Mouse (Mus musculus) heart, adult 2 months (tissue): ENCODE results near the gene Mindy1. TPM values are rescaled to one million over a fixed set of nuclear protein-coding genes. Genes with fewer than 3 reads are reported as not detected.

Experiments used
- DNase-seq, 2 experiments: peaks; one replicate each; pipeline ENCODE4 v3.0.0; 2021
- H3K27ac ChIP-seq: fragments of 200-600 bp; 2 replicates; pipeline ENCODE4 v1.8.1; 2022
- H3K27me3 ChIP-seq: fragments of 200-500 bp; 2 replicates; pipeline ENCODE4 v1.6.1; 2012; ENCODE audit warnings: mild to moderate bottlenecking, low read length, inconsistent platforms, mixed read lengths; ENCODE audit not compliant: control insufficient read depth, insufficient read depth
- H3K36me3 ChIP-seq: fragments of 200-500 bp; 2 replicates; pipeline ENCODE4 v1.6.1; 2012; ENCODE audit warnings: low read length, inconsistent platforms; ENCODE audit not compliant: control insufficient read depth, insufficient read depth
- H3K4me1 ChIP-seq: fragments of 200-500 bp; 2 replicates; pipeline ENCODE4 v1.6.1; 2011; ENCODE audit warnings: low read length; ENCODE audit not compliant: control insufficient read depth, insufficient read depth
- H3K4me3 ChIP-seq: fragments of 200-600 bp; 2 replicates; pipeline ENCODE4 v1.8.1; 2022
- H3K79me2 ChIP-seq: fragments of 200-500 bp; replicated peaks from 2 replicates; pipeline ENCODE4 v1.6.1; 2012; ENCODE audit warnings: mild to moderate bottlenecking, inconsistent platforms, low read length, moderate library complexity, mixed read lengths; ENCODE audit not compliant: control insufficient read depth, insufficient read depth
- H3K9ac ChIP-seq: fragments of 200-500 bp; 2 replicates; pipeline ENCODE4 v1.6.1; 2012; ENCODE audit warnings: low read depth, mild to moderate bottlenecking, control low read depth, inconsistent platforms, low read length, mixed read lengths
- CTCF ChIP-seq: fragments of 200-600 bp; IDR thresholded peaks from 2 replicates; pipeline ENCODE4 v1.8.1; 2022; ENCODE audit warnings: antibody characterized with exemption, mild to moderate bottlenecking, moderate library complexity
- EP300 ChIP-seq: fragments of 200-500 bp; IDR thresholded peaks from 2 replicates; pipeline ENCODE4 v1.6.1; 2011; ENCODE audit warnings: low read depth, low read length, control low read depth; ENCODE audit not compliant: insufficient read depth
- POLR2A ChIP-seq: fragments of 200-500 bp; IDR thresholded peaks from 2 replicates; pipeline ENCODE4 v1.6.1; 2011; ENCODE audit warnings: mild to moderate bottlenecking, low read depth, low read length, control low read depth; ENCODE audit not compliant: insufficient read depth
- WGBS: fragments of 180-500 bp; shearing (Covaris S2); methylation state at CpG from one replicate; pipeline ENCODE4 v1.1.7; 2018; 5-methylcytosine and 5-hydroxymethylcytosine counted together
- intact Hi-C: fragments of 180-260 bp; cut with DNase I; formaldehyde crosslinking; loops from one replicate; pipeline ENCODE4 v1.15.1; 2025
- polyA plus RNA-seq: library from polyadenylated mRNA; depleted of rRNA; stranded (reverse); fragments of >200 nt; gene quantifications from 2 replicates; pipeline ENCODE4 v1.2.3, GENCODE M21; 2012
- total RNA-seq, 2 experiments: library from RNA; stranded (reverse); gene quantifications; 2 replicates each; pipeline ENCODE4 v1.2.3; 2021

Mindy1 gene
- total and polyA plus RNA-seq, 3 experiments: 17.5 to 32.2 (median 21.3) TPM

- H3K4me3 ChIP-seq: no peak overlapping the region
- no peak for TF ChIP-seq EP300
- TF ChIP-seq CTCF: no peak
- no peak for TF ChIP-seq POLR2A
- no peak overlapping the region for H3K9ac ChIP-seq
- no peaks in the 10 kb centered on the region for H3K36me3 ChIP-seq
- H3K27ac ChIP-seq: no peak overlapping the region
- no peaks in the 10 kb centered on the region for H3K79me2 ChIP-seq
- H3K27me3 ChIP-seq: no peaks in the 10 kb centered on the region
- 58% methylated on average over 1 of the region's 1 CpGs for WGBS
- no peaks in the 10 kb centered on the region for H3K4me1 ChIP-seq
- intact Hi-C loops: no loop called here
- no peak for DNase-seq
These were observed 33.3 kb upstream of the Mindy1 start for GRCm38 (mm10) chr3:95247660-95248336.

- intact Hi-C loops: no loop called here
- Histone ChIP-seq H3K27ac (no peak overlapping the region), H3K4me3 (no peak overlapping the region), H3K4me1 (no peaks in the 10 kb centered on the region), H3K36me3 (no peaks in the 10 kb centered on the region), H3K27me3 (no peaks in the 10 kb centered on the region), H3K79me2 (no peaks in the 10 kb centered on the region), H3K9ac (no peak overlapping the region)
- WGBS: 86% methylated on average over 5 of the region's 5 CpGs
- no peak for DNase-seq
- TF ChIP-seq POLR2A (no peak), EP300 (no peak), CTCF (no peak)
These were observed 30.8 kb upstream of the Mindy1 start for GRCm38 (mm10) chr3:95250361-95250760.

GRCm38 (mm10) chr3:95250783-95251424 lies 30.2 kb upstream of the Mindy1 start, which contains the start of gene Bnipl:
Bnipl (minus strand) TSS chr3:95251193.
- Histone ChIP-seq H3K27me3 (no peaks in the 10 kb centered on the region), H3K4me3 (no peak within 1 kb of the TSS), H3K36me3 (no peaks in the 10 kb centered on the region), H3K9ac (no peak within 1 kb of the TSS), H3K4me1 (no peaks in the 10 kb centered on the region), H3K79me2 (no peaks in the 10 kb centered on the region), H3K27ac (no peak within 1 kb of the TSS)
- TF ChIP-seq CTCF (no peak), EP300 (no peak), POLR2A (no peak)
- intact Hi-C loops: no loop called here
- DNase-seq: no peak
- WGBS: 60% methylated on average over 7 of the region's 7 CpGs

- Histone ChIP-seq H3K27ac (no peak overlapping the region), H3K36me3 (no peaks in the 10 kb centered on the region), H3K4me3 (no peak overlapping the region), H3K27me3 (no peaks in the 10 kb centered on the region), H3K4me1 (no peaks in the 10 kb centered on the region), H3K79me2 (no peaks in the 10 kb centered on the region), H3K9ac (no peak overlapping the region)
- TF ChIP-seq POLR2A (no peak), EP300 (no peak), CTCF (no peak)
- 86% methylated on average over 5 of the region's 5 CpGs for WGBS
- DNase-seq: no peak
- intact Hi-C loops: no loop called here
These were observed 24.2 kb upstream of the Mindy1 start for GRCm38 (mm10) chr3:95256931-95257330.

- no peaks in the 10 kb centered on the region for H3K36me3 ChIP-seq
- H3K4me1 ChIP-seq: no peaks in the 10 kb centered on the region
- no peak for DNase-seq
- intact Hi-C loops: loop anchor here (2.0 to 5.0 kb wide), 2 partner anchors 45 to 70 kb away; partner anchors contain the start of gene Gabpb2
- H3K4me3 ChIP-seq: no peak overlapping the region
- no peaks in the 10 kb centered on the region for H3K27me3 ChIP-seq
- no peaks in the 10 kb centered on the region for H3K79me2 ChIP-seq
- H3K27ac ChIP-seq: no peak overlapping the region
- WGBS: 78% methylated on average over 4 of the region's 4 CpGs
- H3K9ac ChIP-seq: no peak overlapping the region
- no peak for TF ChIP-seq POLR2A
- TF ChIP-seq CTCF: no peak
- no peak for TF ChIP-seq EP300
These were observed 19.2 kb upstream of the Mindy1 start for GRCm38 (mm10) chr3:95261975-95262374.
